Mouse (Mus musculus) ZHBTc4 (cell line): ENCODE results near the gene Gm42715.
"Not testable (repeated sequence)": the region's sequence is repeated elsewhere in the genome, so short reads cannot be mapped to it uniquely, and the experiment has no call there.

ENCODE experiments used
- DNase-seq: peaks from one replicate; pipeline ENCODE4 v3.0.0-alpha.2; 2011; ENCODE audit warnings: low read depth, low spot score

Gene Gm42715

DNA sequence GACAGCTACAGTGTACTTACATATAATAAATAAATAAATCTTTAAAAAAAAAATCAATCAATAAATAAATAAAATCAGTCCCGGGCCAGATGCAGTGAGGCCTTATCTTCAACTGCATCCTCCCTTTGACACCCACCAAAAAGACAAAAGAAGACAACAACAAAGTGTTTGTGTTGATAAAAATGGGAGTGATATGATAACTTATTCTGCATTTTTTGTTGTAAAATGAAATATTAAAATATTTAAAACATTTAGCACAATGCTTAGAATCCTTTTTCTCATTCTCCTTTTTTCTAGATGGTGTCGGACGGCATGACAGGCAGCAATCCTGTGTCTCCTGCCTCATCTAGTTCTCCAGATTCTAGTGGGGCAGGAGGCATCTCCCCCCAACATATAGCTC lies at the start of gene Gm42715:
Gene Gm42715, plus strand, starts transcription at position 301 of the 400 bp plus-strand sequence.
- DNase-seq = no peak

DNA sequence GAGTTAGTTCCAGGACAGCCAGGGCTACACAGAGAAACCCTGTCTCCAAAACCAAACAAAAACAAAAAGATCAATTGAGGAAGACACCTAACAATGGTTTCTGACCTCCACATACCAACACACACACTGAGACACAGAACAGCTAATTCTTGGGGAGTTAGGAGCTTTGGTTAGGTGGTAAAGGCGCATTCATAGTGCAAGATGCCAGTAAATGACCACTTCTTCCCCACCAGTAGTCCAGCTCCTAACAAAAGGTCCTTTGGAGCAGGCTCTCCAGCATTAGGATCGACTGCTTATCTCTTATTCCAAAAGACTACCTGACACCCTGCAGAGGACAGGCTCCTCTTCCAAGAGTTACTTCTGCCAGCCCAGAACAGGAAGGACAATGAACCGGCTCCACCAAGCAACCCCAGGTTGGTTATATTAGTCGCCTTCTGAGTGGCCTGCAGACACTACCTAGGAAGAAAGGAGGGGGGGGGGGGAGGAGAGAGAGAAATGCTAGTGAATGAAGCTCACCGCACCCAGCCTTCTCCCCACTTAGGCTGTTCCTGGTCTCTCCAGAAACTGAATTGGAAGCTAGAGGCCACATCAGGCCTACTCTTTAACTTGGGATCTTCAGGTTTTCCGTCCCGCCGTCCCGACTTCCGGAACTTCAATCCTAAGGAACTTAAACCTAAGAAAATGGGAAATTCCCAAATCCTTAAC lies 49.2 kb upstream of the Gm42715 start:
- DNase-seq = peak; percentile 51

DNA sequence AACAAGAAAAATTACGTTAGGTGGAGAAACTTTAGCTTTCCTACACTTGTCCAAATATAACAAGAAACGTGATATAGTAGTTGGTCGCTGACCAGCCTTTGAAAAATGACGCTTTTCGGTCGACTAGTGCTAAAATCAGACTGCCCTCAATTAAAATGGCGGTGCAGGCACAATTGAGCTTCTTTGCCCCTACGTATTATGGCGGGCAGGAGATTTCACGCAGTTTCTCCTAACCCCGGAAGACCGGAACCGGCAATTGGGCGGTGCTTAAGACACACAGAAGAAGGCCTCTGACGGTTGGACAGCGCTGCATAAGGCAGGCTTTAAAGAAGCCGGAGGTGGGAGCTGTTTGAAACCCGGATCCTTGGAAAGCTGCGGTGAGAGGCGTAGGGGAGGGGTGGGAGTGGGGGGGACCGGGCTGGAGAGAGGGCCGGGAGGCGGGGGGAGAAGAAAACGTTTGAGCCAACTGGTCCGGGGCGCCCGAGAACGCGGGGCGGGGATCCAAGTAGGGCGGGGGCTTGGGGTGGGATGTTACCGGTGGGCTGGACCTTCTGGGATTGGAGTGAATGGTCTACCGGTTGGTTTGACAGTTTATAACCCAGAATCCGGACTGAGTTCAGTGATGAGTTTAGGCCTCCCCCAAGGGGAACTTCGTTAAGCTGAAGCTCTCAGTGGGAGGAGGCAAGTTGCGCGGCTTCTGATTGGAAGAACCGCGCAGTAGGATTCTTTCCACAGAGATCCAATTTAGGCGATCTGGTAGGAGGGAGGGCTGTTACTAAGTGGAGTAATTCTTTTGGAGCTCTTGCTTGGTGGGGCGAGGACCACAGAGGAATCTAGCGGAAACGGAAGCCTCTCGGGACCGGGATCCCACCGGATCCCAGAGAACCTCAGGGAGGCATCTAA lies 48.4 kb upstream of the Gm42715 start:
- peak; percentile 98 for DNase-seq

DNA sequence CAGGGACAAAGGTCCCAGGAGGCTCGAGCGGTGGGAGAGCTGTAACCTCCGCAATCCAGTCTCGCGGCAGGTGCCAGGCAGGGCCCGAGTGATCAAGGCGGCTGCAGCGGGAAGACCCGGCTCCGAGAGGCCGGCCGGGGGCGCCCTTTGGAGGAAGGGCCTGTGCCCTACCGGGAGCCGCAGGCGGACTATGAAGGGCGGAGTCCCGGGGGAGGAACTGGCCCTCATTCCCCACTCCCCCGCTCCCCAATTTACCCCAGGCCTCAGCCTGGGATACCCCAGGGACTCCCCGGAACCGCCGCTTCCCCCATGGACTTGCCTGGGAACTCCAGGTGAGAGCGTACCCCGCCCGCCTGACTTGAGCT lies 47.8 kb upstream of the Gm42715 start:
- no peak for DNase-seq

DNA sequence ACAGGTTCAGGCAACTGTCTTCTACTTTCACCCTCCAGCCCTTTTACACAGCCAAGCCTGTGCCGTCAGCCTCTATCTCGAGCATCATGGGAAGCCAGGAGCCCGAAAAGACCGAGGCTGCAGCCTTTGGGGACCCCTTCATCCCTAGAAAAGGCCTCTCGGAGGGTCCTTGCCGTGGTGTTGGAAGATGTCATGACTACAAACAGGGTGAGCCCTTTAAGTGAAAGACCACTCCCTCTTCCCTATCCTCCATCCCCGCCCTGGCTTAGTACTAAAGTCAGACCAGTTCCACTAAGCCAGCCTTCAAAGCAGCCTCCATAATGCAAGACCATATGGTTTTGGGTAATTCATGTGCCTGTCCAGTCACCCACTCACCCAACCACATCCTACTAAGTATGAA lies 47.3 kb upstream of the Gm42715 start:
- peak; percentile 25 for DNase-seq

DNA sequence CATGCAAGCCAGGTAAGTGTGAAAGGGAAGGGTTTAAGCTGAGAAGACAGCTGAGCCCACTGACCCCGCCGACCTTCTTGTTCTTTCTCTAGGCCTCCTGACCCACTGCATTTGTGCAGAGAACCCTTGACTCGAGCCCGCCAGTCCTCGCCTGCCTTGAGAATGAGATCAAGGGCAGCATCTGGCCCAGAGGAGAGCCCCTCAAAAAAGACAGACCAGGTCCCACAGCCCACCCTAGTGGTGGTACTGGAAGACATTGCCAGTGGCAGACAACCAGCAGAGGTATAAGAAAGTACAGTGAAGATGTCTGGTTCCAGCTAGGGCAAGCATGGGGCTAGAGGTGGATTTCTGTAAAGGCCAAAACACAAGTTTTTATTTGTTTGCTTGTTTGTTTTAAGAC lies 45.7 kb upstream of the Gm42715 start:
- peak; percentile 55 for DNase-seq

DNA sequence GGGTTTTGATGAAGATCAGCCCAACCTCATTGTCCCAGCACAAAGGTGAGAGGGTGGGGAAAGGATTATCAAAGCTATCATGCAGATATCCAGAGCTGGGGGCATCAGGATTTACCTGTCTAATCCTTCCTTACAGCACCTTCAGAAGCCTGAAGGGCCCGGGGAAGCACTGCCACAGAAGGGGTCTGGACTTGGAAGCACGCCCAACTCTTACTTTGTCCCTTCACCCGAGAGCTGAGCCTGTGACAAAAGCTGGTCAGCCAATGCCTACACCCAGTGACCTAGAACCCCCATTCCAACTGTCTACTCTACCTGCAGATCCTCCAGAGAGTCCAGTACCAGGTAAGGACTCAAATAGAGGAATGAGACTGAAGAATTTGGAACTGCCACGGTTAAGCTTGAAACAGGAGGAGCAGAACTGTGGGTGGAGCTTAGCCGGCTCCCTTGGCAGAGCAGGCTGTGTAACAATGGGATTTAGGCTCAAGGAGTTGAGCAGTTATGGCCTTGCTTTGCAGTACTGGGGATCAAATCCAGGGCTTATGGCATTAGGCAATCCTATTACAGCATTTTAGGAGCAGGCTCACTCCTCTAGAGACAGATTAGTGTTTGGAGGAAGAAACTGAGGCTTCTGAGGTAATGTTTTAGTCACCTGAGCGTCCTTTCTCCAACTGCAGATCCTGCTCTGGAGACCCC lies 44.9 kb upstream of the Gm42715 start:
- no peak for DNase-seq

DNA sequence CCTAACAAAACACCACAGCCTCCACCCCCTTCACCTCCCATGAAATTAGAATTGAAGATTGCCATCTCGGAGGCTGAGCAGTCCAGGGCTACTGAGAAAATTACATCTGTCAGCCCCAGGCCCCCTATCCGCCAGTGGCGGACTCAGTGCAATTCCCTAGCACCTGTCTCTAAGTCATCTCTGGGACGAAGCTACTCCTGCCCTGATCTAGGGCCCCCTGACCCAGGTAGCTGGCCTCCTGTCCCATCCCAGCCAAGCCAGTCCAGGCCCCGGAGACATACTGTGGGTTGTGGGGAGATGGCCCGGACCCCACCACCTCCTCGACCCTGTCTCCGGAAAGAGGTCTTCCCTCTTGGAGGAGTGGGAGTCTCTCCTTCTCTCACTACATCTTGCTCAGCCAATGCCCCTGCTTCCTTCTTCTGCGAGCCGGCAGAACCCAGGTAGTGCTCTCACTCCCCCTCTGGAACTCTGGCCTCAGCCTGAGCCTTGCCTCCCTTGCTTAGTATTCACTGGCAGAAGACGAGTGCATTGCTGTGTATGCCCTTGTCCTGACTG lies 44.1 kb upstream of the Gm42715 start:
- no peak for DNase-seq

DNA sequence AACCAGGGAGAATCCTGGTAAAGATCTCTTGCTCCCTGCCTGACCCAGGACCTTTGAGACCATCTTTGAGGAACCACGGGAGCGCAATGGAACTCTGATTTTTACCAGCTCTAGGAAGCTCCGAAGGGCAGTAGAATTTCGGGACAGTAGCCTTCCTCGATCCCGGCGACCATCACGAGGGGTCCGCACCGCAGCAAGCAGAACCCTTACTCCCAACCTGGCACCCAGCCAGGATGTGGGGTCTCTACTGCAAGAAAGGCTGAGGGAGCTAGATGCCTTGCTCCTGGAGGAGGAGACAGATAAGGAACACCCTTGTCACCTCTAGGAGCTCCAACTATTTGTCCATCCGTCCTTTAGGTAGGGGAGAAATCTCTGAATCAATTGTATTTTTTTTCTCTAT lies 43.0 kb upstream of the Gm42715 start:
- no peak for DNase-seq

DNA sequence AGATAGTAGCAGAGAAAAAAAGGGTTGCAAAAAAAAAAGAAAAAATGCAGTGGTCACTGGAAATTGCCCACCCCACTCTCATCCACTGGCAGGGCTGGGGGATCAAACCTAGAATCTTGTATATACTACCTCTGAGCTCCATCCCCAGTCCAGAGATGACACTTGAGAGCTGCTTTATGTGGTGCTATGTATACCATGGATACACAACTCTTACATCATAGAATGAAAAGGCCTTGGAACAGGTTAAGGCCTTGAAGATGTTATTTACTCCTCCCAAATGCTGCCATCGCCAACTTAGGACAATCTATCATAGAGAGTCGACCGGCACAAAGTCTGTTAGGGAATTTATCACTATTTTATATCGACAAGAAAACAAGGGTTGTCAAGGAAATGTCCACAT lies 42.5 kb upstream of the Gm42715 start:
- no peak for DNase-seq

DNA sequence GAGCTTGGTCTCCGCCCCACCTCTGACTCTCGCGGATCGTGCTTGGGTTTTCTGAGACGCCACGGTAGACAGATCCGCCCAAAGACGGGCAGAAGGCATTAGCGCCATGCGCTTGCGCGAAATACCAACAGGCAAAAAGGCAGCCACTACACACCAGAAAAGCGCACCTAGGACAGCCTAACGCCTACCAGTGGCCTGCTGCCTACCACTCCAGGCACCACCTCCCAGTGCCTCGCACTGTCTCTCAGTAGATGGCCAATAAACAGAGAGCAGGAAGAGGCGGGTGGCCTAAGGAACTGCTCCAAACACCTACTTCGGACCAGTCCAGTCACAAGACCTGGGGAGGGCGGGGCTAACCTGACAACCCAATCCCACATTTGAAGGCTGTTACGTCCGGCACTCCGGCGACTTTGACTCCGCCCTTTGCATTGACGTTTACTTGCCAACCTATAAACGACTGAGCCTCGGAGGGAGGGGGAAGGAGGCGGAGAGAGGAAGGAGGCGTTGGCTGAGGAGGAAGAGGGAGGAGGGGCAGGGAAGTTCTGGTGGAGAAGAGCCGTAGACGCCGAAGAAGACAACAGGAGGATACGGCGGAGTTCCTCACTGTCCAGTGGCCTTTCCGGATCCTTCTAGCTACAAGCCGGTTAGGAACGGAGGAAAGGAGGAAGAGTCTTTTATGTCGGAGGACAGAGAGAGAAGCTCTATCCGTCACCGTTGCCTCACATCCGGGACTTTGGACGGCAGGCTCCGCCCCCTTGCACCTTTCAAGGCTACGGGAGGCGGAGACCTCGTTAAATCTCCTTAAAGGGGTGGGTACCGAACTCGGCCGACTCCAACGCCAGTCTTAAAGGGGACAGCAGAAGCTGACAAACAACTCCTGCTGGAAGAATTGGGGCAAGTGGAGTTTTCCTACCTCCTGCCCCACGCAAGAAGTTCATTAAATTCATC lies 41.4 kb upstream of the Gm42715 start:
- peak; percentile 100 for DNase-seq

DNA sequence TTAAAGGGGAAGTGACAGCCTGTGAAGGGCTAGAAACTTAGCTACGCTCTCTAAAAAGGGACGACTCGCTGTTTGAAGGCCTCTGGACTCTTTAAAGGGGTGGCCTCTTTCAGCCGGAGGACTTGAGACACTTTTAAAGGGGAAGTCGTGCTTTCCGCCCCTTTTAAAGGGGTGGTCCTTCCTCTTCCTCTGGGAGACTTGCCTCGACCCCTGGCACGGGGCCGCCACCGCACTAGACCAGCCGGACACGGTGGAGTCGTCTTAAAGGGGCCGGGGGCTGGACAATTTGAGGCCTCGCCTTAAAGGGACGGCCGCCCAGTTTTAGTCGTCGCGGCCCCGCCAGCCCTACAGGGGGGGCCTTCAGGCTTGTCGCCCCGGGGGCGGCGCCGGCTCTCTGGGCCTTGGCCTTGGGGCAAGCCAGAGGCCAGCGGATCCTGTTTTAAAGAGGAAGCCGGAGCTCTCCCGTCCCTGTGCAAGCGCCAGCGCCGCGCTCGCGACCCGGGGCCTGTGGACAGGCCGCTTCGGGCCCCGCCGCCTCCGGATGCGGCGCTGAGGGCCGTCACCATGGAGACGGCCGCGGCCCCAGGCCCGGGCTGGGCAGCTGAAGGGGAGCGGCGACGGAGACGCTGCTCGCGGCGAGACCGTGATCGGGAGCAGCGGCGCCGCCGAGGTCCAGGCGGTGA lies 40.6 kb upstream of the Gm42715 start, which contains the start of gene Fbrs:
Gene Fbrs, plus strand, starts transcription at position 565 of the 683 bp plus-strand sequence.
- peak; percentile 92 for DNase-seq

DNA sequence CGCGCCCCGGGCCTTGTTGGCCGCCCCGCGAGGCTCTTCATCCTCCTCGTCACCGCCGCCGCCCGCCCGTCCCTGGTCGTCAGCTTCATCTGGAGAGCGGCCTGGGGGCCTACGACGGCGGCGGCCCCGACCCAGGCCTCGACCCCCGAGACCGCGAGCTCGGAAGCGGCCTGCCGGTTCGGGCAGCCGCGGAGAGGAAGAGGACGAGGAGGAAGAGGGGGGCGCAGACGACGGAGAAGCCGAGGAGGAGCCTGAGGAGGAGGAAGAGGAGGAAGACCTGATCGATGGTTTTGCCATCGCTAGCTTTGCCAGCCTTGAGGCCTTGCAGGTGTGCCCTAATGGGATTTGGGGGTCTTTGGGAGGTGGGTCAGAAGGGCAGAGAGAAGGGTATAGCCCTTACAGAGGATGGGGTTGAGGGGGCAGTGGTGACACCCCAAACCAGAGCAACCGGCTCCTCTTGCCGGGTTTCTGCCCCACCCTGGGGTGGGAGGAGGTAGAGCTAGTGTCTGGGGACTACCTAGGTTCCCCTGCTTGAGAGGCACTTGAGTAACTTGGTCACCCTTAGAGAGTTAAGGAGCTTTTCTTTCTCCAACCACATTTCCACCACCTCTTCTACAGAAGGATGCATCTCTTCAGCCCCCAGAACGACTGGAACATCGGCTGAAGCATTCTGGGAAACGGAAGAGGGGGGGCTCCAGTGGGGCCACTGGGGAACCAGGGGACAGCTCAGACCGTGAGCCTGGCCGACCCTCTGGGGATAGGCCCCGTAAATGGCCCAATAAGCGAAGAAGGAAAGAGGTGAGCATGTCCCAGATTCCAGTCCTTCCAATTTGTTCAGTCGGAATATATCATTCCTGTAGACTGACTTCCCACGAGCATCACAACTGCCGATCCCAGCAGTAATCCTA lies 39.8 kb upstream of the Gm42715 start:
- no peak for DNase-seq

DNA sequence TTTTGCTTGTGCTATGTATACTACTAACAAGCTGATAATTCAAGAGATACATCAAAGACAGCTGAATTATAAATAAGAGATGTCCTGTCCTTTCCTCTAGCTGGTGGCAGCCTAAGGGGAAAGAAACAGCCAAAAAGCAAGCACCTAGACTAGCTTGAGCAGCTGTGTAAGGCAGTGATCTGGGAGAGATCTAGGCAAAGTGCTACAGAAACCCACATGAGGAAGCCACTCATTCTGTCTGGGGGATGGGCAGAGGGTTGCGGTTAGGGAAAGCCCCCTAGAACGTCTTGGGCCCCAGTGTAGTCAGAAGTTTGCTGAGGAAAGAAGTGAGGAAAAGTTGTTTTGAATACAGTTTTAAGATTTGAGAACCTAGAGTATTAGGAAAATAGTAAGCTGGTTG lies 39.1 kb upstream of the Gm42715 start:
- no peak for DNase-seq

DNA sequence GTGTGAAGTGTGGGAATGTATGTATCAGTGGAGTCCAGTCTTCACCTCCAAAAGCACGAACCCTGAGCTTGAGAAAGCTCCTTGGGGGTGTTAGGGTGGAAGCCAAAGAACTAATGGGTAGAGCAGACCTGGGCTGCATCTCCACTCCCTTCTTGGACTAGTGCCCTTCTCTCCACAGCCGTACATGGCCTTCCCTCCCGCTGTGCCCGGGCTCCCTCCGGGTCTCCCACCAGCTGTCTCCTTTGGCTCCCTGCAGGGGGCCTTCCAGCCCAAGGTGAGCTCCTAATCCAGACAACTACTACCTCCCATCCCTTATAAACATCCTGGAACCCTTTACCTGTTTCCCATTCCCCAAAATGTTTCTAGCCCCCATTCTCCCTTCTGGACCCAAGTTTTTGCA lies 34.0 kb upstream of the Gm42715 start:
- DNase-seq = no peak

DNA sequence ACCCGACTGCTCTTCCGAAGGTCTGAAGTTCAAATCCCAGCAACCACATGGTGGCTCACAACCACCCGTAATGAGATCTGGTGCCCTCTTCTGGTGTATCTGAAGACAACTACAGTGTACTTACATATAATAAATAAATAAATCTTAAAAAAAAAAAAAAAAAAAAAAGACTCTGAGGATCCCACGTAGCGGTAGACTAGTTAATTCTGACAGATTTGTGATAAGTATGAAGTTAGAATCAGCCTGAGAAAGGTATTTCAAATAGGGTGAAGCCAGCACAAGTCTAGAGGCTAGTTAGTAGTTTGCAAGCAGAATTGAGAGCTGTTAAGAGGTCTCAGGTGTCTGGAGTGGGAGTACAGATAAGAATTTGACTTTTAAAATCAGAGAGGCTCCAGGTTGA lies 31.0 kb upstream of the Gm42715 start:
- not testable (repeated sequence) for DNase-seq

DNA sequence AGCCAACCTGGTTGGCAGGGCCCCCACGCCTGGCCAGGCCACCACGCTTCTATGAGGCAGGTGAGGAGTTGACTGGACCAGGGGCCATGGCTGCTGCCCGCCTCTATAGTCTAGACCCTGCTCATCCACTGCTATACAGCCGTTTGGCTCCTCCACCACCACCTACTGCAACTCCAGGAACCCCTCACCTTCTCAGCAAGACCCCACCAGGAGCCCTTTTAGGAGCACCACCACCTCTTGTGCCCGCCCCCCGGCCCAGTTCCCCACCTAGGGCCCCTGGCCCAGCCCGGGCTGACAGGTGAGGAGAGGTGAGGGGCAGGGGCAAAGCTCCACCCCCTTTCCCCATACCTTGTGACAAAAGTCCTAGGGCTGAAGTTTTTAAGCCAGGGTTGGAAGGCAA lies 29.4 kb upstream of the Gm42715 start:
- DNase-seq = no peak

DNA sequence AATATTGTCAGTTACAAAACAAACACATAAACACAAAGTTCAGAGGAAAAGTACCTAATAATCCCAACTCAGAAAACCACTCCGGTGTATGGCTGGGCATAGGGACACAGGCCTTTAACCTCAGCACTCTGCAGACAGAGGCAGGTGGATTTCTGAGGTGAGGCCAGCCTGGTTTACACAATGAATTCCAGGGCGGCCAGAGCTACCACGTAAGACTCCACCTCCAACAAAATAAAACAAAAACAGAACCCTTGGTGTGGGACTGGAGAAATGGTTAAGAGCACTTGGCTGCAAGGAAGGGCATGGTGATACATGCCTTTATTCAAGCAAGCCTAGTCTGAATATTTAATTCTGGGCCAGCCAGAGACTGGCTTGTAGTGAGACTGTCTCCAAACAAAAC lies 27.5 kb upstream of the Gm42715 start:
- DNase-seq = no peak

DNA sequence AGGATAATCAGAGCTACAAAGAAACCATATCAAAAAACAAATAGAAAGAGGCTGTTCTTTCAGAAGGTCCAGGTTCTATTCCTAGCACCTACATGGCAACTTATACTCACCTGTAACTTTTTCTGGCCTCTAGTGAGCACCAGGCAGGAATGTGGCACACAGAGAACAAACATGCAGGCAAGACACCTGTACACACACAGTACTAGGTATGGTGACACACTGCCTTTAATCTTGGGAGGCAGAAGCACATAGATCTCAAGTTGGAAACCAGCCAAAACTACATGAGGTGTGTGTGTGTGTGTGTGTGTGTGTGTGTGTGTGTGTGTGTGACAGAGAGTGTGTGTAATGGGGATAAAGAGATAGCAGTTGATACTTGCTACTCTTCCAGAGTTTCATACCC lies 24.7 kb upstream of the Gm42715 start:
- DNase-seq = no peak
